In the genomic region with DNA sequence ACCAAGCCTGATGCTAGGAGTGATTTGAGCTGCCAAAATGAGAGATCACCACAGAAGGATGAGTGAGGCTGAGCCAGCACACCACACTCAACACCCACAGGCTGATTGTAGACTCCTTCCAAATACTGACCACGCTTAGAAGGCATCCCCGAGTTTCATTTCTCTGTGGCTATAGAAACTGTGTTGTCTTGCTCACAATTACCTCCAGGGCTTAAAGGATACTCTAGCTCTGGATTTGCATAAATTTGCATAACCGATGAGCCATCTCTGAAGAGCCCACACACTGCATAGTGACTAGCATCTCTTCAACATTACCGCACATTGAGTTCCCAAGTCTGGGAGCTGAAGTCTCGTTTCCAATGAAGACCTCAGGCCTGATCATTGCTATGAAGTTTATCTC, we compare ENCODE assay signal across 13 mouse cellular contexts.
DNase-seq lines count a peak whose midpoint lies in the region; ATAC-seq and TF ChIP-seq lines count a peak whose summit lies in the region.
"Had no signal": no experiment of that assay in that cellular context is flagged by ENCODE, and none has a peak within 500 bp of the region (broad histone marks: within the 10 kb centered on the region; RNA-seq: fewer than 3 reads in every experiment).

No protein-coding gene starts in this region.

- H3K4me1 ChIP-seq in hindbrain, embryonic 10.5 days (replicated peaks) = peaks cover 33% of the 10 kb centered on the region
- peaks cover 11% of the 10 kb centered on the region for H3K4me1 ChIP-seq in midbrain, embryonic 14.5 days (ENCODE audit: control insufficient read depth, insufficient read depth, low read length)
- H3K4me1 ChIP-seq in liver, postnatal 0 days (ENCODE audit: insufficient read depth) = no peaks in the 10 kb centered on the region

- no peaks in the 10 kb centered on the region for H3K36me3 ChIP-seq in hindbrain, embryonic 10.5 days
- H3K36me3 ChIP-seq in midbrain, embryonic 14.5 days (ENCODE audit: control insufficient read depth, insufficient read depth, low read length) = no peaks in the 10 kb centered on the region
- H3K36me3 ChIP-seq in liver, postnatal 0 days (replicated peaks; ENCODE audit: insufficient read depth, low read length) = no peaks in the 10 kb centered on the region
- H3K36me3 ChIP-seq: limb, embryonic 13.5 days; lung, embryonic 15.5 days had no signal

- H3K4me2 ChIP-seq in midbrain, embryonic 14.5 days (ENCODE audit: low read length) = no peak overlapping the region
- H3K4me2 ChIP-seq in liver, postnatal 0 days (ENCODE audit: low read depth, low read length) = no peak overlapping the region
- H3K4me2 ChIP-seq: limb, embryonic 13.5 days; lung, embryonic 15.5 days had no signal

- peak overlapping the region; percentile 80 for H3K27ac ChIP-seq in hindbrain, embryonic 10.5 days
- H3K27ac ChIP-seq in midbrain, embryonic 14.5 days (replicated peaks; ENCODE audit: low read depth, low read length) = peak overlapping the region; percentile 46; the same call in 1 of the 2 replicates
- H3K27ac ChIP-seq in liver, postnatal 0 days (ENCODE audit: low read depth) = no peak overlapping the region
- H3K27ac ChIP-seq: limb, embryonic 13.5 days; lung, embryonic 15.5 days had no signal

- DNase-seq in A20 (ENCODE audit: low read depth, low spot score) (peak; percentile 2), liver (no peak)
- peak; percentile 56 for DNase-seq in Muller cell, postnatal 12 days (ENCODE audit: inconsistent ontology term)
- no peak for DNase-seq in hindbrain, embryonic 10.5 days (ENCODE audit: low spot score)
- DNase-seq in midbrain, embryonic 14.5 days = peak; percentile 72
- DNase-seq in T-cell, adult 2 months (ENCODE audit: low spot score) = no peak
- no peak for DNase-seq in liver, postnatal 0 days
- DNase-seq: cerebellum, adult 8-10 months; embryo, embryonic 11 days; heart, postnatal 10 days had no signal

- H3K27me3 ChIP-seq in hindbrain, embryonic 10.5 days (ENCODE audit: insufficient read depth, poor library complexity, severe bottlenecking) = no peaks in the 10 kb centered on the region
- H3K27me3 ChIP-seq in midbrain, embryonic 14.5 days (ENCODE audit: control insufficient read depth, insufficient read depth, low read length) = no peaks in the 10 kb centered on the region
- H3K27me3 ChIP-seq in liver, postnatal 0 days (ENCODE audit: insufficient read depth, low read length) = no peaks in the 10 kb centered on the region
- H3K27me3 ChIP-seq: limb, embryonic 13.5 days; lung, embryonic 15.5 days had no signal

- no peak for TF ChIP-seq EP300 in liver, postnatal 0 days (IDR thresholded peaks at IDR 0.05; ENCODE audit: low read depth)

- no peak overlapping the region for H3K9ac ChIP-seq in midbrain, embryonic 14.5 days (replicated peaks; ENCODE audit: low read length)
- H3K9ac ChIP-seq in liver, postnatal 0 days (replicated peaks) = no peak overlapping the region
- H3K9ac ChIP-seq: limb, embryonic 13.5 days; lung, embryonic 15.5 days had no signal

- WGBS in hindbrain, embryonic 10.5 days = 59% methylated on average over 5 of the region's 5 CpGs
- WGBS in midbrain, embryonic 14.5 days = 8% methylated on average over 5 of the region's 5 CpGs
- 68% methylated on average over 5 of the region's 5 CpGs for WGBS in liver, postnatal 0 days (ENCODE audit: insufficient replicate concordance)

- no peak overlapping the region for H3K4me3 ChIP-seq in hindbrain, embryonic 10.5 days
- H3K4me3 ChIP-seq in midbrain, embryonic 14.5 days (replicated peaks; ENCODE audit: low read depth, low read length) = no peak overlapping the region
- no peak overlapping the region for H3K4me3 ChIP-seq in liver, postnatal 0 days (ENCODE audit: low read depth, low read length)
- H3K4me3 ChIP-seq: erythroblast, embryonic 14.5 days; limb, embryonic 13.5 days; lung, embryonic 15.5 days had no signal

- H3K9me3 ChIP-seq in hindbrain, embryonic 10.5 days = peaks cover 16% of the 10 kb centered on the region
- 0 out of 2 replicates have a peak, but pooled peaks cover 9% of the 10 kb centered on the region for H3K9me3 ChIP-seq in midbrain, embryonic 14.5 days (ENCODE audit: control insufficient read depth, low read length)
- no peaks in the 10 kb centered on the region for H3K9me3 ChIP-seq in liver, postnatal 0 days (ENCODE audit: low read length)

- ATAC-seq in midbrain, embryonic 14.5 days (ENCODE audit: low FRiP score, low TSS enrichment) = peak; percentile 78
- no peak for ATAC-seq in liver, postnatal 0 days

- no peak for TF ChIP-seq CTCF in liver, postnatal 0 days (IDR thresholded peaks at IDR 0.05; ENCODE audit: low read depth)

Comparison
In these comparisons a context has a peak if more than half of its experiments do, and no peak if none do; other contexts are left out.
1. DNase-seq: peak in A20 (single experiment), Muller cell, postnatal 12 days (single experiment) and midbrain, embryonic 14.5 days (single experiment); none in hindbrain, embryonic 10.5 days (single experiment), T-cell, adult 2 months (single experiment), liver, postnatal 0 days (single experiment) and liver (single experiment).